In the genomic region with DNA sequence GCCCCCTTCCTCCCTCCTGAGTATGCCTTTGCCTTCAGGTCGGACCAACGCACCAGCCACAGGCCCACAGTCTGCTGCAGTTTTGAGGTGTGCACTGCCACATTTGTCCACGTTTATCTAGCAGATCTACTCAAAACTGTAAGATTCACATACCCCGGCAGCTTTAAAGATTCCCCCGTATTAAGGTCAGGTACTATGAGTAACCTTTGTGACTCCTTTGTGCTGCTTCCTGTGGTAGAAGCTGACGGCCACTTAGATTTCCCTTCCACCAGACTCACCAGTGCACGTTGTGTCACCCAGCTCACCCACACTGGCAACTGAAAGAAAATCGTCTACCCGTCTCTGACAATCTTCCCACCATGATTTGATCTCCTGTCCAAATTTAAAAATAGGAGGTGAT, we compare ENCODE assay signal across 35 mouse cellular contexts. TPM values are rescaled to one million over a fixed set of nuclear protein-coding genes. Genes with fewer than 3 reads are reported as not detected.
DNase-seq lines count a peak whose midpoint lies in the region; TF ChIP-seq lines count a peak whose summit lies in the region.
"Had no signal": no experiment of that assay in that cellular context is flagged by ENCODE, and none has a peak within 500 bp of the region (broad histone marks: within the 10 kb centered on the region; RNA-seq: fewer than 3 reads in every experiment).

No protein-coding gene starts in this region.

- peaks cover 18% of the 10 kb centered on the region for H3K4me1 ChIP-seq in bone marrow, adult 2 months (ENCODE audit: control insufficient read depth, insufficient read depth, low read length)
- H3K4me1 ChIP-seq: embryonic facial prominence, embryonic 10.5 days; embryonic facial prominence, embryonic 15.5 days; forebrain, embryonic 12.5 days; heart, embryonic 12.5 days; hindbrain, embryonic 15.5 days; intestine, embryonic 15.5 days; limb, embryonic 10.5 days; limb, embryonic 15.5 days; midbrain, embryonic 10.5 days had no signal

- TF ChIP-seq POLR2A in bone marrow, adult 2 months (IDR thresholded peaks at IDR 0.05; ENCODE audit: borderline replicate concordance, control insufficient read depth, low read depth, low read length): no peak

- 38% methylated on average over 9 of the region's 9 CpGs for WGBS in bone marrow, adult 2 months

- TF ChIP-seq CTCF in bone marrow, adult 2 months (IDR thresholded peaks at IDR 0.05; ENCODE audit: control insufficient read depth, insufficient read depth, low read length): no peak

- H3K27ac ChIP-seq in bone marrow, adult 2 months (ENCODE audit: control insufficient read depth, insufficient read depth, low read depth, low read length, poor library complexity): peak overlapping the region; percentile 45
- H3K27ac ChIP-seq: embryonic facial prominence, embryonic 10.5 days; embryonic facial prominence, embryonic 15.5 days; forebrain, embryonic 12.5 days; hindbrain, embryonic 15.5 days; intestine, embryonic 15.5 days; limb, embryonic 10.5 days; limb, embryonic 15.5 days; liver, embryonic 14.5 days; macrophage; midbrain, embryonic 10.5 days had no signal

- no peak overlapping the region for H3K4me3 ChIP-seq in bone marrow, adult 2 months (replicated peaks; ENCODE audit: control insufficient read depth, low read depth, low read length)
- H3K4me3 ChIP-seq: embryonic facial prominence, embryonic 10.5 days; embryonic facial prominence, embryonic 15.5 days; forebrain, embryonic 12.5 days; heart, embryonic 12.5 days; hindbrain, embryonic 15.5 days; intestine, embryonic 15.5 days; limb, embryonic 10.5 days; limb, embryonic 15.5 days; midbrain, embryonic 10.5 days; myocyte had no signal

- peak; percentile 44 for DNase-seq in heart, adult 11 months
- no peak for DNase-seq in heart, adult 9 months (ENCODE audit: low spot score in 2 of 2)
- DNase-seq in 416B (ENCODE audit: low read depth): peak; percentile 65
- peak; percentile 59 for DNase-seq in naive thymus-derived CD4-positive, alpha-beta T cell, adult 2 months (ENCODE audit: low read depth)
- no peak for DNase-seq in frontal cortex, adult 2 months (ENCODE audit: extremely low spot score in 1 of 2, low spot score in 1 of 2)
- no peak for DNase-seq in urinary bladder, postnatal 14 days (ENCODE audit: low spot score)
- DNase-seq: adrenal gland, adult 2 months; adrenal gland, postnatal 36 days; cerebellum, adult 2 months; cerebellum, postnatal 25 days; forebrain, postnatal 0 days; gastrocnemius, postnatal 10 days; heart, postnatal 10 days; kidney, adult 2 months; kidney, postnatal 36 days; layer of hippocampus, postnatal 36 days; lung, adult 2 months; lung, postnatal 10 days; right cerebral cortex, postnatal 14 days had no signal

RNA-seq across cellular contexts. Expression of gene Sell, which starts 11.3 kb away (rescaled TPM):
- polyA plus RNA-seq in bone marrow, adult 2 months (2011; ENCODE audit: insufficient read depth, insufficient read length, low replicate concordance, missing spikeins): 36.0 and 70.4 TPM in 2 replicates
- polyA plus RNA-seq in frontal cortex, adult 2 months (2012; rRNA removed): 0.11 and 0.24 TPM in 2 replicates
- polyA plus RNA-seq: embryonic facial prominence, embryonic 10.5 days; forebrain, embryonic 12.5 days; heart, embryonic 12.5 days; limb, embryonic 10.5 days; midbrain, embryonic 10.5 days; midbrain, postnatal 0 days; myocyte had no signal

RNA-seq across cellular contexts. Expression of gene Sele, which starts 25.1 kb away (rescaled TPM):
- polyA plus RNA-seq in bone marrow, adult 2 months (2011; ENCODE audit: insufficient read depth, insufficient read length, low replicate concordance, missing spikeins): 1.2 and 1.4 TPM in 2 replicates
- 0.02 TPM in 1 of 2 replicates, not detected in the other for polyA plus RNA-seq in frontal cortex, adult 2 months (2012; rRNA removed)
- polyA plus RNA-seq: embryonic facial prominence, embryonic 10.5 days; forebrain, embryonic 12.5 days; forebrain, postnatal 0 days; hindbrain, embryonic 15.5 days; limb, embryonic 10.5 days; macrophage; midbrain, embryonic 10.5 days; midbrain, postnatal 0 days; myocyte; neural tube, embryonic 14.5 days; small intestine, adult 2 months had no signal

RNA-seq across cellular contexts. Expression of gene Selp, which starts 42.0 kb away (rescaled TPM):
- 4.4 and 17.1 TPM in 2 replicates for polyA plus RNA-seq in bone marrow, adult 2 months (2011; ENCODE audit: insufficient read depth, insufficient read length, low replicate concordance, missing spikeins)
- 0.06 TPM in 1 of 2 replicates, not detected in the other for polyA plus RNA-seq in frontal cortex, adult 2 months (2012; rRNA removed)
- polyA plus RNA-seq: cerebellum, adult 2 months; embryonic facial prominence, embryonic 10.5 days; forebrain, embryonic 12.5 days; forebrain, postnatal 0 days; heart, embryonic 12.5 days; hindbrain, embryonic 15.5 days; midbrain, embryonic 10.5 days; midbrain, postnatal 0 days; neural tube, embryonic 14.5 days had no signal

Comparison
In these comparisons a context has a peak if more than half of its experiments do, and no peak if none do; other contexts are left out.
1. DNase-seq: peak in heart, adult 11 months (single experiment), 416B (single experiment) and naive thymus-derived CD4-positive, alpha-beta T cell, adult 2 months (single experiment); none in heart, adult 9 months (0 of 2), frontal cortex, adult 2 months (0 of 2) and urinary bladder, postnatal 14 days (single experiment).
2. RNA of gene Sell, which starts 11.3 kb away (polyA plus RNA-seq): 36.0 to 70.4 TPM in bone marrow, adult 2 months; 0.11 to 0.24 TPM in frontal cortex, adult 2 months; every median in the first group is over 10 times any median in the second.